Mouse (Mus musculus): ENCODE measurements at regions not wholly inside any gene's neighbourhood (a gene's known extent, or its start where the extent isn't known, plus 50 kb on each side); places are given as distances from the start of the nearest gene placed in this dataset.

GRCm38 (mm10) chr12:92740818-92741217 is 891.9 kb upstream of the Sel1l start:
- TF ChIP-seq CTCF (IDR thresholded peaks at IDR 0.05; ENCODE audit: low read depth) (no peak), EP300 (IDR thresholded peaks at IDR 0.05; ENCODE audit: low read depth) (no peak)

All from liver, postnatal 0 days (tissue).